Mouse (Mus musculus): ENCODE results near the gene Lgals7.
A peak's percentile ranks its signal among the peaks of the same experiment; 100 is the strongest.
"Not testable (repeated sequence)": the region's sequence is repeated elsewhere in the genome, so short reads cannot be mapped to it uniquely, and the experiment has no call there.

Lgals7 gene

GRCm38 (mm10) chr7:28877155-28877554 lies 13.5 kb downstream of the Lgals7 start:
- DNase-seq (ENCODE audit: low spot score in 2 of 2), result no peak

- no peak for DNase-seq (ENCODE audit: low spot score in 2 of 2)
Observed at GRCm38 (mm10) chr7:28877856-28878255, 14.2 kb downstream of the Lgals7 start.

- no peak for DNase-seq (ENCODE audit: low spot score in 2 of 2)
Observed at GRCm38 (mm10) chr7:28879606-28880005, 16.0 kb downstream of the Lgals7 start.

GRCm38 (mm10) chr7:28880554-28880953 lies 16.9 kb downstream of the Lgals7 start:
- DNase-seq (ENCODE audit: low spot score in 2 of 2), result no peak

GRCm38 (mm10) chr7:28881199-28881598 lies 17.5 kb downstream of the Lgals7 start, which contains the start of gene Capn12:
Gene Capn12, plus strand, starts transcription at chr7:28881422.
- DNase-seq (ENCODE audit: low spot score in 2 of 2), result no peak

GRCm38 (mm10) chr7:28883039-28883438 lies 19.4 kb downstream of the Lgals7 start:
- no peak for DNase-seq (ENCODE audit: low spot score in 2 of 2)

GRCm38 (mm10) chr7:28883704-28884103 lies 20.1 kb downstream of the Lgals7 start:
- not testable (repeated sequence) for DNase-seq (ENCODE audit: low spot score in 2 of 2)

- DNase-seq (ENCODE audit: low spot score in 2 of 2), result no peak
Observed at GRCm38 (mm10) chr7:28886486-28886885, 22.8 kb downstream of the Lgals7 start.

GRCm38 (mm10) chr7:28888701-28889161 lies 25.1 kb downstream of the Lgals7 start:
- DNase-seq (ENCODE audit: low spot score in 2 of 2), result no peak

- DNase-seq (ENCODE audit: low spot score in 2 of 2), result no peak
Observed at GRCm38 (mm10) chr7:28892601-28893000, 28.9 kb downstream of the Lgals7 start.

- DNase-seq (ENCODE audit: low spot score in 2 of 2), result no peak
Observed at GRCm38 (mm10) chr7:28893643-28894265, 30.1 kb downstream of the Lgals7 start.

GRCm38 (mm10) chr7:28894942-28895341 lies 31.3 kb downstream of the Lgals7 start:
- no peak for DNase-seq (ENCODE audit: low spot score in 2 of 2)

- no peak for DNase-seq (ENCODE audit: low spot score in 2 of 2)
Observed at GRCm38 (mm10) chr7:28897661-28898060, 34.0 kb downstream of the Lgals7 start.

- no peak for DNase-seq (ENCODE audit: low spot score in 2 of 2)
Observed at GRCm38 (mm10) chr7:28899972-28900371, 36.3 kb downstream of the Lgals7 start.

- DNase-seq (ENCODE audit: low spot score in 2 of 2), result no peak
Observed at GRCm38 (mm10) chr7:28901311-28902125, 37.9 kb downstream of the Lgals7 start.

- no peak for DNase-seq (ENCODE audit: low spot score in 2 of 2)
Observed at GRCm38 (mm10) chr7:28902180-28902579, 38.5 kb downstream of the Lgals7 start.

GRCm38 (mm10) chr7:28902809-28903208 lies 39.2 kb downstream of the Lgals7 start:
- DNase-seq (ENCODE audit: low spot score in 2 of 2), result no peak

- DNase-seq (ENCODE audit: low spot score in 2 of 2), result no peak
Observed at GRCm38 (mm10) chr7:28903778-28904177, 40.1 kb downstream of the Lgals7 start.

GRCm38 (mm10) chr7:28907195-28907594 lies 43.5 kb downstream of the Lgals7 start:
- DNase-seq (ENCODE audit: low spot score in 2 of 2), result no peak

- DNase-seq (ENCODE audit: low spot score in 2 of 2), result peak; percentile 18 to 20
Observed at GRCm38 (mm10) chr7:28911632-28912031, 48.0 kb downstream of the Lgals7 start.

- no peak for DNase-seq (ENCODE audit: low spot score in 2 of 2)
Observed at GRCm38 (mm10) chr7:28913171-28913570, 49.5 kb downstream of the Lgals7 start.

All from spleen, postnatal 36 days (tissue).